Mouse (Mus musculus) telencephalon, adult 2 months (tissue): ENCODE results near the gene Col25a1.

Source experiments
- DNase-seq: peaks from one replicate; pipeline ENCODE4 v3.0.0-alpha.2; 2011; ENCODE audit warnings: low read depth, low spot score

The Col25a1 gene

GRCm38 (mm10) chr3:130374620-130375341 is 243.5 kb downstream of the Col25a1 start:
- DNase-seq = no peak

- no peak for DNase-seq
Measured at GRCm38 (mm10) chr3:130377786-130378185, 246.5 kb downstream of the Col25a1 start.

- no peak for DNase-seq
Measured at GRCm38 (mm10) chr3:130378626-130379025, 247.3 kb downstream of the Col25a1 start.

GRCm38 (mm10) chr3:130380299-130380845 is 249.1 kb downstream of the Col25a1 start:
- no peak for DNase-seq

- DNase-seq = no peak
Measured at GRCm38 (mm10) chr3:130381691-130382090, 250.4 kb downstream of the Col25a1 start.

- no peak for DNase-seq
Measured at GRCm38 (mm10) chr3:130385856-130386255, 254.6 kb downstream of the Col25a1 start.

- no peak for DNase-seq
Measured at GRCm38 (mm10) chr3:130387156-130387555, 255.9 kb downstream of the Col25a1 start.

GRCm38 (mm10) chr3:130389261-130389975 is 258.1 kb downstream of the Col25a1 start:
- no peak for DNase-seq

GRCm38 (mm10) chr3:130396636-130397035 is 265.3 kb downstream of the Col25a1 start:
- peak; percentile 40 for DNase-seq

GRCm38 (mm10) chr3:130400716-130401559 is 269.6 kb downstream of the Col25a1 start:
- DNase-seq = peak; percentile 70

- no peak for DNase-seq
Measured at GRCm38 (mm10) chr3:130401560-130401852, 270.2 kb downstream of the Col25a1 start.

GRCm38 (mm10) chr3:130404525-130405409 is 273.5 kb downstream of the Col25a1 start:
- DNase-seq = no peak

- no peak for DNase-seq
Measured at GRCm38 (mm10) chr3:130407201-130407600, 275.9 kb downstream of the Col25a1 start.

- no peak for DNase-seq
Measured at GRCm38 (mm10) chr3:130413239-130413638, 281.9 kb downstream of the Col25a1 start.

- DNase-seq = no peak
Measured at GRCm38 (mm10) chr3:130418951-130419350, 287.6 kb downstream of the Col25a1 start.

GRCm38 (mm10) chr3:130428796-130429195 is 297.5 kb downstream of the Col25a1 start:
- DNase-seq = no peak

- no peak for DNase-seq
Measured at GRCm38 (mm10) chr3:130430052-130430451, 298.8 kb downstream of the Col25a1 start.

GRCm38 (mm10) chr3:130432818-130433217 is 301.5 kb downstream of the Col25a1 start:
- peak; percentile 17 for DNase-seq

GRCm38 (mm10) chr3:130436956-130437355 is 305.7 kb downstream of the Col25a1 start:
- no peak for DNase-seq

- DNase-seq = no peak
Measured at GRCm38 (mm10) chr3:130439767-130440166, 308.5 kb downstream of the Col25a1 start.

- no peak for DNase-seq
Measured at GRCm38 (mm10) chr3:130440689-130441088, 309.4 kb downstream of the Col25a1 start.
